Mouse (Mus musculus): ENCODE data around the gene Ipmk.

GRCm38 (mm10) chr10:71380406-71380805, 32.8 kb downstream of the Ipmk start:
- TF ChIP-seq CTCF (IDR thresholded peaks at IDR 0.05; ENCODE audit: low read depth) (no peak), EP300 (IDR thresholded peaks at IDR 0.05; ENCODE audit: low read depth) (no peak)

Data from liver, embryonic 14.5 days (tissue).